Mouse (Mus musculus) forebrain, embryonic 10.5 days (tissue): Measurements from ENCODE around the gene Capzb. TPM values are rescaled to one million over a fixed set of nuclear protein-coding genes. Genes with fewer than 3 reads are reported as not detected.

Experiments
- DNase-seq: peaks from one replicate; pipeline ENCODE4 v3.0.0-alpha.2; 2017; ENCODE audit warnings: low spot score; ENCODE audit errors: extremely low spot score
- H3K27ac ChIP-seq: fragments of 300-500 bp; sonication (generic); 2 replicates; pipeline ENCODE4 v1.5.1; 2016; ENCODE audit warnings: mild to moderate bottlenecking
- H3K27me3 ChIP-seq: fragments of 300-500 bp; sonication (generic); 2 replicates; pipeline ENCODE4 v1.6.1; 2016; ENCODE audit warnings: mild to moderate bottlenecking; ENCODE audit not compliant: poor library complexity, severe bottlenecking
- H3K36me3 ChIP-seq: fragments of 300-500 bp; sonication (generic); replicated peaks from 2 replicates; pipeline ENCODE4 v1.6.1; 2016; ENCODE audit warnings: mild to moderate bottlenecking, moderate library complexity
- H3K4me1 ChIP-seq: fragments of 300-500 bp; sonication (generic); 2 replicates; pipeline ENCODE4 v1.6.1; 2016
- H3K4me3 ChIP-seq: fragments of 300-500 bp; sonication (generic); 2 replicates; pipeline ENCODE4 v1.5.1; 2016; ENCODE audit warnings: mild to moderate bottlenecking, moderate library complexity
- H3K9me3 ChIP-seq: fragments of 300-500 bp; sonication (generic); 2 replicates; pipeline ENCODE4 v1.6.1; 2016; ENCODE audit warnings: mild to moderate bottlenecking, moderate library complexity
- WGBS: fragments of 180-500 bp; shearing (Covaris S2); methylation state at CpG from one replicate; pipeline ENCODE4 v1.1.7; 2016; 5-methylcytosine and 5-hydroxymethylcytosine counted together
- polyA plus RNA-seq: library from polyadenylated mRNA; unstranded; fragments of >200 nt; fragmentation: Nextera tagmentation; extraction: Ambion mirVana; gene quantifications from 2 replicates; pipeline ENCODE4 v1.2.1, GENCODE M21; 2016

Gene Capzb
- polyA plus RNA-seq, 1 experiment from 2014 or later: 360 TPM

- H3K4me1 ChIP-seq: peaks cover 20% of the 10 kb centered on the region
- no peaks in the 10 kb centered on the region for H3K9me3 ChIP-seq
- H3K27ac ChIP-seq: no peak overlapping the region
- no peaks in the 10 kb centered on the region for H3K27me3 ChIP-seq
- no peaks in the 10 kb centered on the region for H3K36me3 ChIP-seq
- 87% methylated on average over 11 of the region's 11 CpGs for WGBS
- DNase-seq: no peak
- H3K4me3 ChIP-seq: no peak overlapping the region
These were observed 4.8 kb upstream of the Capzb start for GRCm38 (mm10) chr4:139187930-139188329.

GRCm38 (mm10) chr4:139191605-139192498 lies 847 bp upstream of the Capzb start:
- Histone ChIP-seq H3K27me3 (no peaks in the 10 kb centered on the region), H3K36me3 (0 out of 2 replicates have a peak, but pooled peaks cover 7% of the 10 kb centered on the region), H3K9me3 (no peaks in the 10 kb centered on the region), H3K4me1 (peaks cover 52% of the 10 kb centered on the region), H3K27ac (peak overlapping the region; percentile 97), H3K4me3 (peak overlapping the region; percentile 78)
- WGBS: 23% methylated on average over 19 of the region's 19 CpGs
- DNase-seq: no peak

- Histone ChIP-seq H3K4me3 (peak overlapping the region; percentile 78), H3K27me3 (no peaks in the 10 kb centered on the region), H3K27ac (peak overlapping the region; percentile 97), H3K4me1 (peaks cover 59% of the 10 kb centered on the region), H3K36me3 (0 out of 2 replicates have a peak, but pooled peaks cover 11% of the 10 kb centered on the region), H3K9me3 (no peaks in the 10 kb centered on the region)
- WGBS: 7% methylated on average over 35 of the region's 35 CpGs
- no peak for DNase-seq
These were observed 736 bp downstream of the Capzb start for GRCm38 (mm10) chr4:139193176-139194093.

GRCm38 (mm10) chr4:139195101-139195500 lies 2.4 kb downstream of the Capzb start:
- no peak for DNase-seq
- peaks cover 21% of the 10 kb centered on the region for H3K36me3 ChIP-seq
- no peaks in the 10 kb centered on the region for H3K9me3 ChIP-seq
- H3K27me3 ChIP-seq: no peaks in the 10 kb centered on the region
- H3K4me1 ChIP-seq: peaks cover 57% of the 10 kb centered on the region
- H3K4me3 ChIP-seq: peak overlapping the region; percentile 78; the same call in 1 of the 2 replicates
- no peak overlapping the region for H3K27ac ChIP-seq
- 94% methylated on average over 5 of the region's 5 CpGs for WGBS

GRCm38 (mm10) chr4:139196464-139196863 lies 3.8 kb downstream of the Capzb start:
- Histone ChIP-seq H3K9me3 (no peaks in the 10 kb centered on the region), H3K36me3 (peaks cover 35% of the 10 kb centered on the region), H3K4me1 (peaks cover 56% of the 10 kb centered on the region), H3K27ac (no peak overlapping the region), H3K27me3 (no peaks in the 10 kb centered on the region), H3K4me3 (no peak overlapping the region)
- DNase-seq: no peak
- 90% methylated on average over 6 of the region's 6 CpGs for WGBS

GRCm38 (mm10) chr4:139196949-139197348 lies 4.2 kb downstream of the Capzb start:
- no peak for DNase-seq
- WGBS: 89% methylated on average over 6 of the region's 6 CpGs
- Histone ChIP-seq H3K4me3 (no peak overlapping the region), H3K9me3 (no peaks in the 10 kb centered on the region), H3K27ac (no peak overlapping the region), H3K36me3 (peaks cover 40% of the 10 kb centered on the region), H3K27me3 (no peaks in the 10 kb centered on the region), H3K4me1 (peaks cover 53% of the 10 kb centered on the region)

- Histone ChIP-seq H3K27me3 (no peaks in the 10 kb centered on the region), H3K27ac (no peak overlapping the region), H3K4me3 (no peak overlapping the region), H3K4me1 (peaks cover 48% of the 10 kb centered on the region), H3K9me3 (no peaks in the 10 kb centered on the region), H3K36me3 (peaks cover 45% of the 10 kb centered on the region)
- WGBS: 92% methylated on average over 5 of the region's 5 CpGs
- no peak for DNase-seq
These were observed 4.8 kb downstream of the Capzb start for GRCm38 (mm10) chr4:139197453-139197852.

GRCm38 (mm10) chr4:139198004-139198689 lies 5.4 kb downstream of the Capzb start:
- peaks cover 52% of the 10 kb centered on the region for H3K36me3 ChIP-seq
- no peak overlapping the region for H3K4me3 ChIP-seq
- H3K27me3 ChIP-seq: no peaks in the 10 kb centered on the region
- no peaks in the 10 kb centered on the region for H3K9me3 ChIP-seq
- H3K4me1 ChIP-seq: peaks cover 46% of the 10 kb centered on the region
- no peak overlapping the region for H3K27ac ChIP-seq
- DNase-seq: no peak
- WGBS: 90% methylated on average over 9 of the region's 9 CpGs

- H3K27ac ChIP-seq: no peak overlapping the region
- 91% methylated on average over 9 of the region's 9 CpGs for WGBS
- H3K9me3 ChIP-seq: no peaks in the 10 kb centered on the region
- DNase-seq: no peak
- H3K36me3 ChIP-seq: peaks cover 56% of the 10 kb centered on the region
- no peak overlapping the region for H3K4me3 ChIP-seq
- H3K27me3 ChIP-seq: no peaks in the 10 kb centered on the region
- H3K4me1 ChIP-seq: peaks cover 40% of the 10 kb centered on the region
These were observed 6.4 kb downstream of the Capzb start for GRCm38 (mm10) chr4:139199126-139199525.

GRCm38 (mm10) chr4:139199703-139200340 lies 7.1 kb downstream of the Capzb start:
- H3K27ac ChIP-seq: no peak overlapping the region
- H3K36me3 ChIP-seq: peaks cover 51% of the 10 kb centered on the region
- H3K4me1 ChIP-seq: peaks cover 37% of the 10 kb centered on the region
- H3K4me3 ChIP-seq: no peak overlapping the region
- no peaks in the 10 kb centered on the region for H3K9me3 ChIP-seq
- 96% methylated on average over 8 of the region's 8 CpGs for WGBS
- H3K27me3 ChIP-seq: no peaks in the 10 kb centered on the region
- no peak for DNase-seq

- no peak overlapping the region for H3K27ac ChIP-seq
These were observed 8.2 kb downstream of the Capzb start for GRCm38 (mm10) chr4:139200946-139201345.

GRCm38 (mm10) chr4:139202556-139202955 lies 9.9 kb downstream of the Capzb start:
- 82% methylated on average over 7 of the region's 7 CpGs for WGBS

More at GRCm38 (mm10) chr4:139200946-139201345, 8.2 kb downstream of the Capzb start:
- WGBS: 84% methylated on average over 3 of the region's 3 CpGs
- DNase-seq: no peak
- Histone ChIP-seq H3K4me1 (peaks cover 26% of the 10 kb centered on the region), H3K9me3 (no peaks in the 10 kb centered on the region), H3K4me3 (no peak overlapping the region), H3K36me3 (peaks cover 54% of the 10 kb centered on the region), H3K27me3 (no peaks in the 10 kb centered on the region)

More at GRCm38 (mm10) chr4:139202556-139202955, 9.9 kb downstream of the Capzb start:
- Histone ChIP-seq H3K36me3 (peaks cover 62% of the 10 kb centered on the region), H3K9me3 (no peaks in the 10 kb centered on the region), H3K27ac (no peak overlapping the region), H3K4me1 (peaks cover 23% of the 10 kb centered on the region), H3K4me3 (no peak overlapping the region), H3K27me3 (no peaks in the 10 kb centered on the region)
- DNase-seq: no peak
